Mouse (Mus musculus): ENCODE results near the gene ccdc198. TPM values are rescaled to one million over a fixed set of nuclear protein-coding genes. Genes with fewer than 3 reads are reported as not detected.
"Not testable (repeated sequence)": the region's sequence is repeated elsewhere in the genome, so short reads cannot be mapped to it uniquely, and the experiment has no call there.

ccdc198 gene
- under 1 TPM; 0.19 to 0.27 TPM for polyA plus RNA-seq (2017; shearing (Covaris generic))

DNA sequence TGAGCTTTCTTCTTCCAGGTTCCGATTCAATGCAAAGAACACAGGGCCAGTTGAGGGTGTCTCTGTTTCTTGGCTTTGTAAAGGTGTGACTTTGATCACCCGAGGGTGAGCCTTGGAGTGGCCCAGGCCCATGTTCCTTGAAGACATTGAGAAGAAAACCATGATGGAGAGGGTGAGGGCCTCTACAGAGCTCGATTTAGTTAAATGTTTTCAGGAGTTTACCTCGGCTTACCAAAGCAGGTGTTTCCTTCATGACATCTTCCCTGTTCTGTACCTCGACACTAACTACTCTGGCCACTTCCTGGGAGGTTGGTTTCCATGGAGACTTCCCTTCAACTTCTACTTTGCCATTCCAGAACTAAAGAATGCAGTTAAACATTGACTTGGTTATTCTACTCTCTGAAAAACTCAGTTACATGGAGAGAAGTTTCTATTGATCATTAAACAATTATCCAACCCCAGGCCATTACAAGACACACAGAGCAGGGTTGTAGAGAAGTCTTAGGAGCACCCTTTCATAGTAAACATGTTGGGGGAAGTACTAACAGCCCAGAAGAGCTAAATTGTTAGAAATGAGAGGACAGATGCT, at the start of gene ccdc198:
TSS of gene ccdc198 (minus strand) at position 349 of the 589 bp plus-strand sequence.
- no peak for ATAC-seq

GRCm38 (mm10) chr14:49293802-49294449, 48.7 kb upstream of the ccdc198 start:
- ATAC-seq, result no peak

- ATAC-seq, result no peak
Measured at GRCm38 (mm10) chr14:49290029-49290745, 44.9 kb upstream of the ccdc198 start.

DNA sequence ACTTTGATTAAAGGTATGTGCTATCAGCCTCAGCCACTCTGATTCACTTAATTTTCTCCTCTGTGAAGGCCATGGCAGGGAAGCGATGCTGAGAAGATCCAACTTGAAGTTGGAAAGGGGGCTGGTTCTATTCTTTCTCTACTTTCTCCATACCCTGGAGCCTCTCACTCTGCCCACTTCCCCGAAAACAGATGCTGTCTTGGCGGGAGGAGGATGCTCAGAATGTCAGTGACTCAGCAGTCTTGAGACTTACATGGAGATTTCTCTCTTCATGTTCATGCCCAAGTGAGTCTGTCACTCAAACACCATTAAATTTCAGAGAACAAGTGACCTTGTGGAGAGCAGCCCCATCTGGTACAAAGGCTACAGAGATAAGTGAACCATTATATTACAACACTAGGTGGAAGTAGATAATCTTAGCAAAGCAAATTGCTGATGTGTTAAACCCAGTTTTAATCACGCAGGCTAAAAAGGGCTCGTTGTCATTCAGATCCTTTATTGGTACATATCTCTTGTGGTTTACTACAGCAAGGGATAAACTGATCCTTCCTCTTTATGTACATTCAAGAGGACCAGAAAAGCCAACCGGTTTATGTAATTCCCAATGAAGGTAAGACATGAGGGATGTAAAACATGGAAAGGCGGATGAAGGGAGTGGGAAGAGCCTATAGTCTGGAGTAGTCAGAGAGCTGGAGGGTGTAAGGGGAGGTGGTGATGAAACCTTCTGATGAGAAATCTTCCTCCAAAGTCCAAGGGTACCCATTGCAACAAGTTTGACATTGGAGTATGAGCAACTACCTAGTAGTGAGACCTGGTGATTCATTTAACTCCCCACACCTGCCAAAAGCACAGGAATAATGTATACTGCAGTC, 38.7 kb upstream of the ccdc198 start:
- ATAC-seq, result no peak

GRCm38 (mm10) chr14:49278880-49279279, 33.6 kb upstream of the ccdc198 start:
- no peak for ATAC-seq

GRCm38 (mm10) chr14:49278479-49278878, 33.2 kb upstream of the ccdc198 start:
- not testable (repeated sequence) for ATAC-seq

- no peak for ATAC-seq
Measured at GRCm38 (mm10) chr14:49277642-49278041, 32.4 kb upstream of the ccdc198 start.

DNA sequence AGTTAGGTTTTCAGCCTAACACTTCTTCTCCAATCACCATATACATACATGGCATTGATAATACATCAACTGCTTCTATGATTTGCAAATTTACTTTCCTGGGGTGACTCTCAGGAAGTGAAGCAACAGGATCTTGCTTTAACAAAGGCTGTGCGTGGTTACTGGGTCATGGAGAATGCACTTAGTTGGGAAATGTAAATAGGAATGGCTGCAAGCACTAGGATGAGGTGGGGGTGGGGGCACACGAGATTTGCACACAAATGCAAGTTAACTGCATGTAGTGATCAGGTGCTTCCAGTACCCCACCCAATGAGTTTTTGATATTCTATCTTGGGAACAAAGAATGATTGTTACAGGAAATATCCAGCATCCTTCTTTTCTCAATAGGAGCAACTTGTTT, 30.1 kb upstream of the ccdc198 start:
- no peak for ATAC-seq

DNA sequence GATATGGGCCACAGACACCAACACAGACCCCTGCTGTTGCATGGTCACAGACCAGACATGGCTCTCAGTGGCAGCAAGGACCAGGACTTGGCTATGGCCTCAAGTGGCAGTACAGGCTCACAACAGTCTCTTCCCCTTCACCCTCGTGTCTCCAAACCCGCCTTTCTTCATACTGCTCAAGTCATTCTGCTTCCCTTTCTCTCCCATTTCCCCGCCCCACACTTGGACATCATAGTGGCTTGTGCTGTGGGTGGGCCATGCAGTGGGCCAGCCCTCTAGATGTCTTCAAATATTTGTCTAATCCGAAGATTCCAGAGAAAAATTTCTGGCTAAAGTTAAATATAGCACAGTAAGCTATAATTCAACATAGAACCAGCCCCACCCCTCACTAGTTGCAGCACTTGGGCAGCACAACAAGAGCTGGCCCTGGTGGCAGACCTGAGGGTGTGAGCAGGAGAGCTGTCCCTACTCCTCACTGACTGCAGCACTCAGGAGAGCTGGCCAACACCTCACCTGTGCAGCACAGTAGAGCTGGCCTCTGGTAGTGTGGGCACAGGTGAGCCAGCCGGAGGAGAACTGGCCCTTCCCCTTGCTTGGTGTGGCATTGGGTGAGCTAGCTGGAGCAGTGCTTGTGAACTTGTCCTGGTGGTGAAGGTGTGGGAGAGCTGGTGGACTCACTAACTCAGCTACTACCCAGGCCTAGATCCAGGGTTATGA, 20.2 kb upstream of the ccdc198 start:
- no peak for ATAC-seq

DNA sequence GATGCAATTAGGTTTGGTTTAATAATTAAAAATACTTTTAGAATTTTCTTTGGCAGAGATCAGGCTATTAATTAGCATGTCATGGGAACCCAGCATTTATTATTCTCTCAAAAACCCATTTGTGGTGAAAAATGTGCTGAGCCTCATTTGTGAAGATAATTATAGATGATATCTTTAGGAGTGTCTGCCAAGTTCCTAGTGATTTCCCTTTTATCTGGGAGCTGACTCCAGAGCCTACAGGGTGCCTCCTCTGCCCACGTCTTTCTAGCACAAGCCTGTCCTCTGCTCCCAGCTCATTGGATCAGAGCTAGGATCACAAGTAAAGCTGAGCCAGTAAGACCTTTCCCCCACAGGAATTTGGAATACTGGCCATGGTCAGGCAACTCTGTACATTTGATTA, 3.8 kb downstream of the ccdc198 start:
- no peak for ATAC-seq

DNA sequence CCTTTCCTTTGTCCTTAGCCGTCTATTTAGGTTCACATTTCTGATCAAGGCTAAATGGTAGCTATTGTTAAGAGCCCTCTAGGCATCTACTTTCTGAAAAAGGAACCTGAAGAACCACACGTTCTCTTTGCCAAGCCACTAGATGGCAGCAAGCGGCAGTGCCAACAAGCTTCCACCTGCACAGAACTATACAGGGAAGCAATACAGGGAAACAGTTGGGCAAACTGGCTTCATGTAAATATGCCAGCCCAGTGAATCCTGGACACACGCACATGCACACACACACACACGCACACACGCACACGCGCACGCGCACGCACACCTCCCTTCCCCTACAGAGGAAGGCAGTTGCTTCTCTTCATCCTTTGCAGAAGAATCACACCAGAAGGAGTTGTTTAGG, 7.1 kb downstream of the ccdc198 start:
- ATAC-seq, result no peak

DNA sequence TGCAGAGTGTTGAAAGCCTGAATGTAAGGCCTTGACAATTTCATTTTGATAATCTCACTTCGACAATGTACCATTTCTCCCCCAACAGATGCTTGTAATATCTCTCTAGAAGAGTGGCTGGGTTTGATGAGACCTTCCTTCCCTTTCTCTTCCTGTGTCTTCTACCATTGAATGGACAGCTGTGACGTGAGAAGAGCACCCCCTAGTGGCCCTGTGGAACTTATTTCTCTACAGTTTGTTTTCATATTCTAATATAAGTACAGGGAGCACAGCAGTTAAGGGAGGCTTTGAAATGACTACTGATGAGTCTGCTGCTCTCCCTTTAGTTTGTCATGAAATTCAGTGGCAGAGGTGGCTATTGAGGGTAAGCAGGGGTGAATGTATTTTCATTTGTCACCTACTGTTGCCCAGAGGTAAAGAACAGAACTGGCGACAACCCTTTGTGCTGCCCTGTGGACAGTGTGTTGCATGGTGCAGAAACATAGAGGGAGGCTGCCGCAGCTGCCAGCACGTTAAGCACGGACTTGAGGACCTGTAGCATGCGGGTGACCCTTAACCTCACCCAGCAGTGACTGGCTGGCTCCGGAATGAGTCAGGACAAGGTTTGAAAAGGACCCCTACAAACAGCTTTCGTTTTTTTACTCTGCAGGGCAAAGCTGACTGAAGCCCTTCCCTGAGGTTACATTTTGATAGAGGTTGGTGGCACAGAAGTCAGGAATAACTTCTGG, 10.3 kb downstream of the ccdc198 start:
- ATAC-seq, result peak; percentile 96

DNA sequence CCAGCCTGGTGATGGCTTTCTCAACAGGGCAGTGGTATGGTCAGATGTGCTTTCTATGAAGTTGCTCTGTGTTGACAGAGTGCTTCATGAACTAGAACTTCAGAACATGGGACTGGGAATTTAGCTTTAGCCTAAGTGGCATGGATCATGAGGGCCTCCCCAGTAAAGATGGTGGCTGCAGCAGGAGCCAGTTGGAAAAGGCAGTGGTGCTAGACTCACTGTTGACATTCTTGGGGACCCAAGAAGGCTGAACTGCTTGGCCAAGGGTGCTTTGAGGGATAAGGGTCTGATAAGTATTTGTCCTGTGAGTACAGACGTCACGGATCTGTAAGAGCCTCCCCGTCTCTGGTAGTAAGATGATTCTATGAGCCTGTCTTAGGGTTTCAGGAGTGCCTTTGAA, 13.4 kb downstream of the ccdc198 start:
- no peak for ATAC-seq

DNA sequence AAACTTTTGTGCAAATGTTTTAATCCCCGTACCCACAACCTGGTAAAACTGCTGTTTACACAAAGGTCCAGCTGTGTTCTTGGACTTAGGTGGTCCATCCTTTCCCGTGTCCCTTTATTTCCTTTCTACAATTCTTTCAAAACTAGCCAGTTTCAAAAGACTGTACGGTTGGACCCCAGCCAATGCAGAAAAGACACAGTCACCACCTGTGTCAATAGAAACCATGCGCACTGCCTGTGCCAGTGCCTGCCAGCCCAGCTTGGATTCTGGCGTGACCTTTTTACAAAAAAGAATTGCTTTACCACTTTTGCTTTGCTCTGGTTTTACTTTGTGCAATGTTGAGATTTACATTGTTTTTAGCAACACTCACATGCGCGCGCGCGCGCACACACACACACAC, 18.3 kb downstream of the ccdc198 start:
- no peak for ATAC-seq

DNA sequence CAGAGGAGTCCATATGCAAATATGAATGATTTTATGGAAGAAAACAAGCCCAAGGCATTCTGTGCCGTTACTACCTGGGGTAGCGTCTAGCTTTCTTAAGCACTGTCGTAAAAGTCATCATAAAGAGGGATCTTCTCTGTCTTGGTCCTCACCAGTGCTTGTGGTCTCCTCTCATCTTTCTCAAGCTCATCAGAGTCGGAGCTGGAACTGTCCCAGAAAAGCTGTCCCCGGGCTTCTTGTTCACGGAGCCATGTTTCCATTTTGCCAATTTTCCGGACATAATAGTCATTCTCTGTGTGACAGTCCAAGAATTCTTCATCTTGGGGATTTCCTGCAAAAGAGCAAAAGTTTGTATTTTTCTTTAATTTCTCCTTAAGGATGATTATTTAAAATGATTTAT, 18.8 kb downstream of the ccdc198 start:
- no peak for ATAC-seq

GRCm38 (mm10) chr14:49221771-49222170, 23.5 kb downstream of the ccdc198 start:
- peak; percentile 97 for ATAC-seq

DNA sequence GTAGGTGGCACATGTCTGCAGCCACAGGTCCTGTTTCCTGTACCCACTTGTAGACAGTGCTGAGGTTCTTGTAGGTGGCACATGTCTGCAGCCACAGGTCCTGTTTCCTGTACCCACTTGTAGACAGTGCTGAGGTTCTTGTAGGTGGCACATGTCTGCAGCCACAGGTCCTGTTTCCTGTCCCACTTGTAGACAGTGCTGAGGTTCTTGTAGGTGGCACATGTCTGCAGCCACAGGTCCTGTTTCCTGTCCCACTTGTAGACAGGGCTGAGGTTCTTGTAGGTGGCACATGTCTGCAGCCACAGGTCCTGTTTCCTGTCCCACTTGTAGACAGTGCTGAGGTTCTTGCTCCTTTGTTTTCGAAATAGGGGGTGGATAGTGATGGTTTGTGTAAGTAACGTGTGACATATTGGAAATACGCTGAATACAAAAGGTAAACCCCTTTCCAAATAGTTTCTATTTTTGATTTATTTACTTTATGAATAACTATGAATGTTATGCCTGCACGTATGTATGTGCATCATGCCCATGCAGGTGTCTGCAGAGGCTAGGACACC, 25.7 kb downstream of the ccdc198 start:
- ATAC-seq, result not testable (repeated sequence)

GRCm38 (mm10) chr14:49218677-49219076, 26.6 kb downstream of the ccdc198 start:
- ATAC-seq, result no peak

DNA sequence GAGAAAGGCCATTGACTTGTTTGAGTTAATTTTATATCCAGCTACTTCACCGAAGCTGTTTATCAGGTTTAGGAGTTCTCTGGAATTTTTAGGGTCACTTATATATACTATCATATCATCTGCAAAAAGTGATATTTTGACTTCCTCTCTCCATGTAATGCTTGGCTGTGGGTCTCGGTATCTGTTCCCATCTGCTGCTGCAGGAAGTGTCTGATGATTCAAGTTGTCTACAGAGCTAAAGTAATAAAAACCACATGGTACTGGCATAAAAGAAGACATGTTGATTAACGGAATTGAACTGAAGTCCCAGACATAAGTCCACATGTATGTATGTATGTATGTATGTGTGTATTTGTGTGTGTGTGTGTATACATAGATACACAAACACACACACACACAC, 35.1 kb downstream of the ccdc198 start:
- ATAC-seq, result not testable (repeated sequence)

- no peak for ATAC-seq
Measured at GRCm38 (mm10) chr14:49201073-49201778, 44.0 kb downstream of the ccdc198 start.
